Mouse (Mus musculus) gastrocnemius, postnatal 10 days (tissue): Measurements from ENCODE around the gene Secisbp2. TPM values are rescaled to one million over a fixed set of nuclear protein-coding genes. Genes with fewer than 3 reads are reported as not detected.
"Not testable (repeated sequence)": the region's sequence is repeated elsewhere in the genome, so short reads cannot be mapped to it uniquely, and the experiment has no call there.

Source experiments
- DNase-seq: peaks from one replicate; pipeline ENCODE4 v3.0.0; 2021; ENCODE audit warnings: mixed read lengths
- long read RNA-seq, 2 experiments: library from polyadenylated mRNA; stranded (forward); transcript quantifications; one replicate each; pipeline ENCODE4 v2.0.0; 2021
- total RNA-seq, 2 experiments: library from RNA; stranded (reverse); gene quantifications; 2 replicates each; pipeline ENCODE4 v1.2.3; 2021

Gene Secisbp2
- total RNA-seq = 10 to 100 TPM in 1 of 2 experiments, 1 to 10 TPM in 1; 9.8 to 14.0 TPM
- long read RNA-seq, experiment 1, transcript Secisbp2-201 (17 exons, 3,328 nt) = major isoform, 11 of 24 reads
- long read RNA-seq, experiment 1, partial matches to known transcripts = 2 of 24 reads
- long read RNA-seq, experiment 1, other reads (novel, unspliced or antisense) = 11 of 24 reads
- long read RNA-seq, experiment 2, transcript Secisbp2-201 (17 exons, 3,328 nt) = major isoform, 12 of 23 reads
- long read RNA-seq, experiment 2, partial matches to known transcripts = 2 of 23 reads
- long read RNA-seq, experiment 2, other reads (novel, unspliced or antisense) = 9 of 23 reads

GRCm38 (mm10) chr13:51651408-51652064, at the start of gene Secisbp2:
Gene Secisbp2 (plus strand): TSS chr13:51651697.
- peak; percentile 96 for DNase-seq

DNA sequence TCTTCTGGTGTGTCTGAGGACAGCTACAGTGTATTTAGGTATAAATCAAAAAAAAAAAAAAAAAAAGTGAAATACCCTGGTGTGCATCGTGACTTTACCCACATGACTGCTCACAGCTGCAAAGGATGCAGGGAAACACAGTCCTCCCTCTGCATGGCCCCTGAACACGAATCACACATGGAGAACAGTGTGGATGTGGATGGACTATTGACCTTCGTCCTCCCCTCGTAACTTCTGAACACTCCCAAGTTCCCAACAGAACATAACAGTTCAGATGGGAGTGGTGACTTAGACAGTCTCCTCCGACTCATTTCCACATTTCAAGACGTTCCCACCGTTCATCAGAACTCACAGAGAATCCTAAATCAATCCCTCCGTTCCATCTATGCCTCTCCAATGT, 48.7 kb upstream of the Secisbp2 start:
- no peak for DNase-seq

- no peak for DNase-seq
These were observed 48.1 kb upstream of the Secisbp2 start for GRCm38 (mm10) chr13:51603221-51603893.

GRCm38 (mm10) chr13:51603894-51604244, 47.6 kb upstream of the Secisbp2 start:
- DNase-seq = no peak

DNA sequence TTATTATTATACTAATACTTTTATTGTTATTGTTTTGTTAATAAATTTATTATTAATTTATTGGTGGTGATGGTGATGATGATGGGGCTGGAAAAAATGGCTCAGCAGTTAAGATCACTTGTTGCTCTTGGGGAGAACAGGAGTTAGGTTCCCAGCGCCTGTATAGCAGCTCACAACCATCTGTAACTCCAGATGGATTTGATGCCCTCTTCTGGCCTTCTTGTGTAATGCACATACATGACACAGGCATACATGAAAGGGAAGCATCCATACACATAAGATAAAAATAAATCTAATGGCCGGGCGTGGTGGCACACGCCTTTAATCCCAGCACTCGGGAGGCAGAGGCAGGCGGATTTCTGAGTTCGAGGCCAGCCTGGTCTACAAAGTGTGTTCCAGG, 42.3 kb upstream of the Secisbp2 start:
- no peak for DNase-seq

- no peak for DNase-seq
These were observed 40.4 kb upstream of the Secisbp2 start for GRCm38 (mm10) chr13:51611060-51611459.

DNA sequence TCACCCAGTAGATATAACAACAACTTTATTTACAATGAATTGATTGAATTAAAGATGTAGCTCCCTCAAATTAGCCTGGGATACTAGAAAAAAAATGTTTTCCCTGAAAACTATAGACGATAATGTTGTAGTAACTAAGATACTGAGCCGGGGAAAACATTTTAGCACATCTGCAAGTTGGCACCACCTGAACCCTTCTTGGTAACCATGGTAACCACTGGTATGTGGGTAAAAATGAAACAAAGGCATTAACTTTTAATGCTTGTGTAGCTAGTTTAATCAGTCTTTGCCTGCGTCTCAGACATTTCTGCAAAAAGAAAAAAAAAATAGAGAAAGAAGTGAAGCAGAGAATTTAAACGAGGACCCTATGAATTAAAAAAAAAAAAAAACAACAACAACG, 40.0 kb upstream of the Secisbp2 start:
- DNase-seq = no peak

DNA sequence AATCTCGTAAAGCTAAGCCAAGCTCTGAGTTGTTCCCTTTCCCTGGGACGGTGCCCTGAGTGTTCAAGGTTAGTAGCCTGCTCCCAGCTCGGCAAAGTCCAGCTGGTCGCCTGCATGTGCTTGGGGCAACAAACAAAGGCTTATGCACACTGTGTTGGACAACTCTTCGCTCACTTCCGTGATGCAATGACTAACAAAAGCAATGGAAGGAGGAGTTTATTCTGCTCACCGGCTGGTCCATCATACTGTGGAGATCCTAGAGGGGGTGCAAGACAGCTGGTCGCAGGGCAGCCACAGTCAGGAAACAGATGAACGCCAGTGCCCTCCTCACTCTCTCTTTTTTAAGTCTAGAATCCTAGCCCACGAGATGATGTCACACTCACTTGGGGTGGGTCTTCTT, 35.7 kb upstream of the Secisbp2 start:
- no peak for DNase-seq

- no peak for DNase-seq
These were observed 35.0 kb upstream of the Secisbp2 start for GRCm38 (mm10) chr13:51616417-51617044.

GRCm38 (mm10) chr13:51617306-51617705, 34.2 kb upstream of the Secisbp2 start:
- DNase-seq = no peak

DNA sequence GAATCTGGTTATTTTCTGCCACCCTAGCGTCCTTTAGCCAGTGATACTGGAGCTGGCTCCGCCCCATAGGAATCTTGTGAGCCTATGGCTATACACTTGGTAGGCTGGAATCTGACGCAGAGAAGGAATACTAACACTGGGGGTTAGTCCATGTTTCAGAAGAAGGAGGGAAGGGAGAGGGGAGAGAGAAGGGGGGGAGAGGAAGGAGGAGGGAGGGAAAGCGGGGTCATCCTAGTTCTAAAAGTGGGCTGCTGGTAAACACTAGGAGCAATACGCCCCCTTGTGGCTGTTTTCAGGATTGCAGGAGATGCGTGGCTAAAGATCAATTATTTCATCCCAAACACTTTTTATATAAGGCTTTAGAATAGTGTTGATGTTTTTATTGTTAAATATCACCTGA, 33.6 kb upstream of the Secisbp2 start:
- DNase-seq = peak; percentile 67

DNA sequence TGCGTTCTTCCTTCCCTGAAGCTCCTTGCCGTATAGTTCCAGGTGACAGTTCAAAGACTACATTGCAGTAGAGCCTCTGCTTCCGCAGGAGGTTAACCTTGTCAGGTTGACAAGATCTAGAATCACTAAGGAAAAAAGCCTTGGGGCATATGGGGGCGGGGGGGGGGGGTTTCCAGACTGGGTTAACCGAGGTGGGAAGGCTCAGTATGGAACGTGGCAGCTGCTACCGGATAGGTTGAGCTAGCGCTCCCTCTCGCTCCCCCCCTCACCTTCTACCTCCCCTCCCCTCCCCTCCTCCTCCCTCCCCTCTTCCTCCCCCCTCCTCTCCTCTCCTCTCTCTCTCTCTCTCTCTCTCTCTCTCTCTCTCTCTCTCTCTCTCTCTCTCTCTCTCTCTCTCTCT, 32.9 kb upstream of the Secisbp2 start:
- no peak for DNase-seq

GRCm38 (mm10) chr13:51622626-51623025, 28.9 kb upstream of the Secisbp2 start:
- no peak for DNase-seq

DNA sequence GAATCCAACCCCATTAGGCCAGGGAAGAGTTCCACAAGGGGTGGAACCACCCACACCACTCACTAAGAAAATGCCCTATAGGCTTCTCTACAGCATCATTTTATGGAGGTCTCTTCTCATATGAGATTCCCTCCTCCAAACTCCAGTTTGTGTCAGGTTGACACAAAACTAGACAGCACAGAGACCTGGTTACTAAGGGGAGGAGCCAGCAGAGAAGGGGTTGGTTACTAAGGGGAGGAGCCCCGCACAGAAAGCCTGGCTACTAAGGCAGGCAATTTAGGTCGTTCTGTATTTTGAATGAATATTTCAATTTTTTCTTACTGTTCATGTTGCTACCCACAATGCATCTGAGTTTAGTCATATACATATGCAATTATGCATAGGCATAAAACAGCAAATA, 27.8 kb upstream of the Secisbp2 start:
- DNase-seq = no peak

- no peak for DNase-seq
These were observed 23.1 kb upstream of the Secisbp2 start for GRCm38 (mm10) chr13:51628273-51628848.

DNA sequence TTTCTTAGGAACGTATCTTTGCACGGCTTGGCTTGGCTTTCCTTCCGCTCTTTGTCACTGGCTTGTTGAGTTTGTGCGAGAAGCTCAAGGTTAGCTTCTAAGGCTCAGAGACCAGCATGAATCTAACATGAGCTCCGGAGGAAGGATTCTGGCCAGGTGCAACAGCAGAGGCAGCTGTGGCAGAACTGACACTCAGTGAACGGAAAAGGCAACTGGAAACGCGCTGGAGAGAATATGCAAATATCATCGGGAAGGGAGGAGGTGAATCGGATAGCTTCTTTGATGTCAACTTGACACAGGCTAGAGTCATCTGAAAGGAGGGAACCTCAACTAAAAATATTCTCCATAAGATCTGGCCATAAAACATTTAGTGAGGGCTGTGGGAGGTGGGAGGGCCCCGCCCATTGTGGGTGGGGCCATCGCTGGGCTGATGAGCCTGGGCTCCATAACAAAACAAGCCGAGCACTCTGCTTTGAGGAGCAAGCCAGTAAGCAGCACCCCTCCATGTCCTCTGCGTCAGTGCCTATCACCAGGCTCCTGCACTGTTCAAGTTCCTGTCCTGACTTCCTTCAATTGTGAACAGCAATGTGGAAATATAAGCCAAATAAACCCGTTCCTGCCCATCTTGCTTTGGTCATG, 20.0 kb upstream of the Secisbp2 start:
- DNase-seq = no peak

- DNase-seq = no peak
These were observed 18.8 kb upstream of the Secisbp2 start for GRCm38 (mm10) chr13:51632560-51633218.

GRCm38 (mm10) chr13:51635384-51635783, 16.1 kb upstream of the Secisbp2 start:
- not testable (repeated sequence) for DNase-seq

GRCm38 (mm10) chr13:51638958-51639357, 12.5 kb upstream of the Secisbp2 start:
- DNase-seq = no peak

GRCm38 (mm10) chr13:51641424-51641823, 10.1 kb upstream of the Secisbp2 start:
- DNase-seq = no peak

DNA sequence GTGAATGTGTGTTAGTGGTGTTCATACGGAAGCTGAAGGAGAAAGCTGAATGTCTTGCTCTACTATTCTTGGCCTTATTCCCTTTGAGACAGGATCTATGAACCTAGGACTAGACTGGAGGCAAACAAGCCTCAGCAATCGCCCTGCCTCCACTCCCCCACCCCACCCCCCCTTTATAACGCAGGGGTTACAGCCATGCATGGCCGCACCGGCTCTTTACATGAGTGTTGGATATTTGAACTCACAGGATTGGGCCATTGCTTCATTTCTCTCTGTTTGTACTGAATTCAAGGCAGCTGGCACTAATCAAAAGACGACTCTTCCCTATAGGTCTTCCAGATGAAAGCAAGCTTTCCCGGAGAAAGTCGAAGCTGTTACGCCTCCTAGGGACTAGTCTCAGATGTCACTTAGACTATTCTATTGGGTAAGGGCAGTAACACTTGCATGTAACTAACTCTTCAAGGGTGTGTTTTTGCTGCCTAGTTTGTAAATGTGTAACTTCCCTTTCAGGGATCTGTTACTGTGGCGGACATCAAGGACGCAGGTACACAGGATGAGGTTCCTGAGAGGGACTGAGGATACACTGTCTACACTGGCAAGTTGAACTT, 9.2 kb upstream of the Secisbp2 start:
- DNase-seq = no peak
